Mouse (Mus musculus) testis, adult 2 months (tissue): ENCODE data around the gene Disc1. TPM values are rescaled to one million over a fixed set of nuclear protein-coding genes. Genes with fewer than 3 reads are reported as not detected.

Source experiments
- H3K27ac ChIP-seq: fragments of 200-500 bp; 2 replicates; pipeline ENCODE4 v1.5.1; 2012; ENCODE audit warnings: low read depth, low read length; ENCODE audit not compliant: control insufficient read depth, insufficient read depth
- H3K27me3 ChIP-seq: fragments of 200-500 bp; 2 replicates; pipeline ENCODE4 v1.6.1; 2012; ENCODE audit warnings: mild to moderate bottlenecking, low read length, moderate library complexity; ENCODE audit not compliant: control insufficient read depth, insufficient read depth
- H3K36me3 ChIP-seq: fragments of 200-500 bp; 2 replicates; pipeline ENCODE4 v1.6.1; 2012; ENCODE audit warnings: mild to moderate bottlenecking, low read length; ENCODE audit not compliant: control insufficient read depth, insufficient read depth
- H3K4me1 ChIP-seq: fragments of 200-500 bp; 2 replicates; pipeline ENCODE4 v1.6.1; 2012; ENCODE audit warnings: low read length; ENCODE audit not compliant: control insufficient read depth, insufficient read depth
- H3K4me3 ChIP-seq: fragments of 200-500 bp; 2 replicates; pipeline ENCODE4 v1.5.1; 2012; ENCODE audit warnings: low read depth, mild to moderate bottlenecking, low read length, moderate library complexity, mixed read lengths; ENCODE audit not compliant: control insufficient read depth
- CTCF ChIP-seq: fragments of 200-500 bp; IDR thresholded peaks from 2 replicates; pipeline ENCODE4 v1.5.1; 2012; ENCODE audit warnings: low read depth, mild to moderate bottlenecking, inconsistent platforms, low read length, moderate library complexity; ENCODE audit not compliant: control insufficient read depth, insufficient read depth, insufficient replicate concordance
- POLR2A ChIP-seq: fragments of 200-500 bp; IDR thresholded peaks from 2 replicates; pipeline ENCODE4 v1.6.1; 2012; ENCODE audit warnings: low read depth, mild to moderate bottlenecking, inconsistent platforms, low read length, moderate library complexity; ENCODE audit not compliant: control insufficient read depth
- polyA plus RNA-seq: library from polyadenylated mRNA; depleted of rRNA; stranded (reverse); fragments of >200 nt; gene quantifications from 2 replicates; pipeline ENCODE4 v1.2.3, GENCODE M21; 2012

The Disc1 gene
- polyA plus RNA-seq, 1 experiment = 0.21 TPM

DNA sequence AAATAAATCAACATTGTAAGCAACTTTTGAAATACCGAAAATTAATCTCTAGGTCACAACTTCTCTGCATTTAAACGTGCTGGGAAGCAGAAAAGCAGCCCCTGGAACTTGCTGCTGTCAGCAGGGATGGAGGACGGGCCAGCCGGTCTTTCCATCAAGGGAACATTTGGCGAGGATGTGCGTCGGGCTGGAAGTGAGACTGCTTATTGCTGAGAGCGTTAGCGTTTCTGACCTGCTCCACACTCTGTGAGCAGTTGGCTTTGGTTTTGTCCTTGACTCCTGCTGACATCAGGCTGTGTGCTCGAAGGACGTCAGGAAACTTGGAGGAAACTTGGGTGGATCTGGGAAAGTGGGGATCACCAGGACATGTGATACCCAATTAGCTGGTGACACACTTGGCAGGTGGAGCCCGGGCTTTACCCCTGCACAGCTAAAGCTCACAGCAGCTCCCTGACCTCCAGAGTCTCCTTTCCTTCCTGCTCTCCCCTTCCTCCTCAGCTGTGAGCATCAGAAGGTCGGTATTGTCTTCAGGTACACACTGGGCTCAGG lies 158.7 kb downstream of the Disc1 start:
- Histone ChIP-seq H3K27ac (no peak overlapping the region), H3K36me3 (no peaks in the 10 kb centered on the region), H3K4me1 (no peaks in the 10 kb centered on the region), H3K27me3 (no peaks in the 10 kb centered on the region), H3K4me3 (no peak overlapping the region)
- TF ChIP-seq CTCF (no peak), POLR2A (no peak)

DNA sequence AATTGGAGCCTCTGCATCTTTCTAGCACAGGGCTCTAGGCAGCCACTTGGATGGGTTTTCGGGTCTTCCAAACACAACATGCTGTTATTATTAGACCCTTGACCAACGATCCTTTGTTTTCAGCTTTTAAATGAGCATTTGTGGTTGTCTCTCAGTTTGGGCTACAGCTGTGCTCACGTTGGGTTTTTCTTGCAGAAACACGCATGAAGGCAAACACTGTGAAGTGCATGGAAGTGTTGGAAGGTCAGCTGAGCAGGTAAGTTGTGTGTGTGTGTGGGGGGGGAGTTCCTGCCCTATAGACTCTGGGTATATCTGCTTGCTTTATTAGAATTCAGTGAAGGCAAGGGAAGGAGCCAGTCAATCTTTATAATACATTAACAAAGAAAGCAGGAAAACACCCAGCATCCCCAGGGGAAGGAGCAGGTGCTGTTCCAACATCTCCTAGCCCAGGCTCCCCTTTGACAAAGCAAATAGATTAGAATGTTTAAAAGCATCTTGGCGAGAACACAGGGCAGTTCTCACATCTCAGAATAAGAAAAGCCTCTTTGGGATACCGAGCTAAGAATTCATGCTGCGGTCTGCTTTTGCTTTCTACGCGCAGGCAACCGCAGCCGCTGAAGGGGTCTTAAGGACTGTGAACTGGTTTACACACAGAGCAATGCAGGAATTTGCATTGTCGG lies 164.0 kb downstream of the Disc1 start:
- no peaks in the 10 kb centered on the region for H3K36me3 ChIP-seq
- no peak overlapping the region for H3K27ac ChIP-seq
- TF ChIP-seq POLR2A = no peak
- TF ChIP-seq CTCF = no peak
- no peaks in the 10 kb centered on the region for H3K27me3 ChIP-seq
- no peak overlapping the region for H3K4me3 ChIP-seq
- no peaks in the 10 kb centered on the region for H3K4me1 ChIP-seq

- TF ChIP-seq CTCF (no peak), POLR2A (no peak)
- no peak overlapping the region for H3K27ac ChIP-seq
- H3K36me3 ChIP-seq = no peaks in the 10 kb centered on the region
- H3K4me1 ChIP-seq = no peaks in the 10 kb centered on the region
- H3K4me3 ChIP-seq = no peak overlapping the region
- no peaks in the 10 kb centered on the region for H3K27me3 ChIP-seq
Measured at GRCm38 (mm10) chr8:125218669-125219068, 164.7 kb downstream of the Disc1 start.

DNA sequence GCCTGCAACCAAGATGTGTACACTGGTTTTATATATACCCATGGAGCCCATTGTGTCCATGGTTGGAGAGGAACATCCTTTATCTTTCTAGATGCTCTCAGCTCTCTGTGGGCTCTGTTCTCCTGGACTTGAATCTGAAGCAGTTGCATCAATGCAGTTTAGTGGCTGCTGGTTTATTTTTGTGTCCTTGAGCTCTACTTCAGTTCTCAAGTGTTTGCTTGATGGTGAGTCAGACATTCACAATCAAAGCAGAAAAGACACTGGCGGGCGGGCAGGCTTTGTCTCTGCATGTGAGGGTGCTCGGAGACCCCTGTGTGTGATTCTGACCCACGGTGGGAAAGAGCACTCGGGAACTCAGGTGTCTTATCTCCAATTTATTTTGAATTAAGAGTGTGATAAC lies 166.6 kb downstream of the Disc1 start:
- no peaks in the 10 kb centered on the region for H3K27me3 ChIP-seq
- TF ChIP-seq POLR2A (no peak), CTCF (no peak)
- H3K4me1 ChIP-seq = no peaks in the 10 kb centered on the region
- H3K36me3 ChIP-seq = no peaks in the 10 kb centered on the region
- H3K27ac ChIP-seq = no peak overlapping the region
- H3K4me3 ChIP-seq = no peak overlapping the region

GRCm38 (mm10) chr8:125221062-125221461 lies 167.1 kb downstream of the Disc1 start:
- Histone ChIP-seq H3K27me3 (no peaks in the 10 kb centered on the region), H3K27ac (no peak overlapping the region)
- TF ChIP-seq CTCF = no peak
- no peak for TF ChIP-seq POLR2A

DNA sequence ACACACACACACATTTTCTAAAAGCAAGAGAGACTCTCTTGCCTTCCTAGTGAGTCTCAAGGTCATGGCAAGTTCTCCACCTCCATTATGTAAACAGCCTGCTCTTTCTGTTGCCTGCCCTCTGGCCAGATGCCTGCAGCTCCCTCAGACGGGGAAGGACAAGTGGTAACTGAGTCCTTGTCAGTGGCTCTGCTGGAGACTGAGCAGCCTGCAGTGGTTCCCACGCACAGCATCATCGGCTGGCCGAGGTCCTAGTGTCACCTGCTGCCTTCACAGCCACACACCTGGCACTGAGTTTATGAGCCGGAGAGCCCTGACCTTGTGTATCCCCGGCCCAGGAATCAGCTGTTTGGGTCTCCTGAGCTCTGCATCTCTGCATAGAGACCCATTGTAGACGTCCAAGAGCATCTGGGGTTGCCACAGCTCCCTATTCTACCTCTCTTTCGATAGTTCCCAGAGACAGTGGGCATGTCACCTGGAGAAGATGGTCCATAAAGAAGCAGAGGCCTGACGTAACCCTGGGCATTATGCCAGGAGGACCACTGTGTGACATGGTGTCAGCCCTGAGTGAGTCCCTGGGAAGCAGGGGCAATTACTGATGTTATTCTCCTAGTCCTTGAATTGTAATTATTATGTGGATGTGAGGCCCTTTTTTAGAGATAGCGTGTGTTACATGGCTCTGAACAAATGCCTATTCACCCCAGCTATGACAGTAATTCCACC lies 169.2 kb downstream of the Disc1 start:
- Histone ChIP-seq H3K27me3 (no peaks in the 10 kb centered on the region), H3K36me3 (no peaks in the 10 kb centered on the region), H3K4me1 (no peaks in the 10 kb centered on the region), H3K4me3 (no peak overlapping the region), H3K27ac (no peak overlapping the region)
- TF ChIP-seq CTCF (no peak), POLR2A (no peak)

More at GRCm38 (mm10) chr8:125221062-125221461, 167.1 kb downstream of the Disc1 start:
- Histone ChIP-seq H3K36me3 (no peaks in the 10 kb centered on the region), H3K4me1 (no peaks in the 10 kb centered on the region), H3K4me3 (no peak overlapping the region)

DNA sequence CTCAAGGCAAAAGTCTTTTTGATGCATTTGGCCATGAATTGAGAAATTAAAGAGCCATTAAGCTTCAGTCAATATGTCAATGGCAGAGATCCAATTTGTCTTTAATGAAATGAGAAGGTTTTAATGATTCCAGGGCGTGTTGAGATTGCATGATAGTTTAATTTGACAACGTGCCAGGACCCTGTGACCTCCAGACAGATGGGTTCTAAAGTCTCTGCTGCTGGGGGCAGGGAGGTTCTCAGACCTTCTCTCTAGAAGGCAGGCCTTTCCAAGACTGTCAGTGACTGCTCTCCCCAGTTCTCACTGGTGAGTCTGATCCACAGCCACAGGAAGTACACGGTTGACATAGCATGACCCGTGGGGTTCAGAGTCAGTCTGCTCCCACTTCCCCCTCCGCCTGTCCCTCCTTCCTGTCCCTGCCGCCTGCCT lies 170.3 kb downstream of the Disc1 start:
- Histone ChIP-seq H3K4me1 (no peaks in the 10 kb centered on the region), H3K27me3 (no peaks in the 10 kb centered on the region), H3K4me3 (no peak overlapping the region), H3K36me3 (no peaks in the 10 kb centered on the region), H3K27ac (no peak overlapping the region)
- TF ChIP-seq CTCF (no peak), POLR2A (no peak)

- H3K4me1 ChIP-seq = no peaks in the 10 kb centered on the region
- no peaks in the 10 kb centered on the region for H3K36me3 ChIP-seq
- H3K27me3 ChIP-seq = no peaks in the 10 kb centered on the region
- no peak overlapping the region for H3K27ac ChIP-seq
- no peak overlapping the region for H3K4me3 ChIP-seq
- no peak for TF ChIP-seq POLR2A
- TF ChIP-seq CTCF = no peak
Measured at GRCm38 (mm10) chr8:125225266-125225665, 171.3 kb downstream of the Disc1 start.
